In genomic region chr4:98061086-98061485, GRCm38 (mm10) we compare ENCODE assay signal across 23 mouse cellular contexts.
DNase-seq lines count a peak whose midpoint lies in the region; TF ChIP-seq lines count a peak whose summit lies in the region.
"Had no signal": no experiment of that assay in that cellular context is flagged by ENCODE, and none has a peak within 500 bp of the region (broad histone marks: within the 10 kb centered on the region; RNA-seq: fewer than 3 reads in every experiment).

No protein-coding gene starts in this region.

- H3K9me3 ChIP-seq in hindbrain, embryonic 10.5 days = no peaks in the 10 kb centered on the region
- H3K9me3 ChIP-seq: forebrain, embryonic 12.5 days; hindbrain, embryonic 13.5 days; limb, embryonic 10.5 days; midbrain, embryonic 12.5 days; neural tube, embryonic 15.5 days; stomach, embryonic 15.5 days had no signal

- peak; percentile 34 for DNase-seq in kidney, adult 2 months
- no peak for DNase-seq in kidney, postnatal 4 days
- DNase-seq in lung, postnatal 36 days = peak; percentile 45
- DNase-seq in lung, postnatal 14 days = no peak
- peak; percentile 73 for DNase-seq in adipocyte (ENCODE audit: low spot score)
- DNase-seq in hindbrain, embryonic 10.5 days (ENCODE audit: low spot score) = no peak
- no peak for DNase-seq in left cerebral cortex, postnatal 10 days (ENCODE audit: extremely low spot score in 1 of 2, low spot score in 2 of 2)
- DNase-seq: cerebellum, adult 18-20 months; cerebellum, postnatal 14 days; gastrocnemius, adult 2 months; kidney, adult 11 months; kidney, postnatal 10 days; liver; right cerebral cortex, adult 18-20 months; right cerebral cortex, postnatal 4 days; thymus, postnatal 25 days had no signal

- no peak for TF ChIP-seq POLR2A in kidney, adult 2 months (IDR thresholded peaks at IDR 0.05; ENCODE audit: low read depth, low read length)

- H3K4me1 ChIP-seq in kidney, adult 2 months (ENCODE audit: control insufficient read depth, insufficient read depth, low read length) = no peaks in the 10 kb centered on the region
- no peaks in the 10 kb centered on the region for H3K4me1 ChIP-seq in hindbrain, embryonic 10.5 days (replicated peaks)
- H3K4me1 ChIP-seq: forebrain, embryonic 12.5 days; hindbrain, embryonic 13.5 days; midbrain, embryonic 12.5 days; neural tube, embryonic 15.5 days had no signal

- H3K4me3 ChIP-seq in kidney, adult 2 months (ENCODE audit: insufficient read depth, low read depth, low read length) = no peak overlapping the region
- H3K4me3 ChIP-seq in hindbrain, embryonic 10.5 days = no peak overlapping the region
- H3K4me3 ChIP-seq: forebrain, embryonic 12.5 days; gastrocnemius, adult 2 months; hindbrain, embryonic 13.5 days; limb, embryonic 10.5 days; midbrain, embryonic 12.5 days; neural tube, embryonic 15.5 days; stomach, embryonic 15.5 days had no signal

- intact Hi-C loops in left cerebral cortex, postnatal 10 days (cut with DNase I) = no loop called here

- H3K27me3 ChIP-seq in kidney, adult 2 months (replicated peaks; ENCODE audit: control insufficient read depth, insufficient read depth, low read length) = no peaks in the 10 kb centered on the region
- H3K27me3 ChIP-seq in hindbrain, embryonic 10.5 days (ENCODE audit: insufficient read depth, poor library complexity, severe bottlenecking) = no peaks in the 10 kb centered on the region
- H3K27me3 ChIP-seq: forebrain, embryonic 12.5 days; hindbrain, embryonic 13.5 days; midbrain, embryonic 12.5 days; neural tube, embryonic 15.5 days; Patski; stomach, embryonic 15.5 days had no signal

- 58% methylated on average over 1 of the region's 1 CpGs for WGBS in kidney, adult 2 months
- WGBS in hindbrain, embryonic 10.5 days = 87% methylated on average over 1 of the region's 1 CpGs

- TF ChIP-seq CTCF in kidney, adult 2 months (conservative IDR thresholded peaks at IDR 0.05; ENCODE audit: insufficient read depth, insufficient read length, low read depth, low read length) = no peak

- H3K36me3 ChIP-seq in kidney, adult 2 months (ENCODE audit: control insufficient read depth, insufficient read depth, low read length) = no peaks in the 10 kb centered on the region
- peaks cover 11% of the 10 kb centered on the region for H3K36me3 ChIP-seq in hindbrain, embryonic 10.5 days
- H3K36me3 ChIP-seq: neural tube, embryonic 15.5 days had no signal

- no peak overlapping the region for H3K27ac ChIP-seq in kidney, adult 2 months (ENCODE audit: insufficient read depth, low read depth, low read length)
- no peak overlapping the region for H3K27ac ChIP-seq in hindbrain, embryonic 10.5 days
- H3K27ac ChIP-seq: forebrain, embryonic 12.5 days; gastrocnemius, adult 2 months; hindbrain, embryonic 13.5 days; limb, embryonic 10.5 days; midbrain, embryonic 12.5 days; neural tube, embryonic 15.5 days; stomach, embryonic 15.5 days had no signal

Comparison
In these comparisons a context has a peak if more than half of its experiments do, and no peak if none do; other contexts are left out.
1. DNase-seq: peak in kidney, adult 2 months (single experiment), lung, postnatal 36 days (single experiment) and adipocyte (single experiment); none in kidney, postnatal 4 days (0 of 2), lung, postnatal 14 days (single experiment), hindbrain, embryonic 10.5 days (single experiment) and left cerebral cortex, postnatal 10 days (0 of 2).